Mouse (Mus musculus) lung, postnatal 0 days (tissue): ENCODE results near the gene Nell1.

ENCODE experiments used
- CTCF ChIP-seq: IDR thresholded peaks from 2 replicates; pipeline ENCODE4 v1.5.1; 2016; ENCODE audit warnings: antibody characterized with exemption, mild to moderate bottlenecking
- EP300 ChIP-seq: IDR thresholded peaks from 2 replicates; pipeline ENCODE4 v1.6.1; 2016; ENCODE audit warnings: antibody characterized with exemption, mild to moderate bottlenecking, control low read depth

GRCm38 (mm10) chr7:50429725-50430124, 455.1 kb downstream of the Nell1 start:
- TF ChIP-seq EP300 = no peak
- no peak for TF ChIP-seq CTCF
